Mouse (Mus musculus) cerebellum, postnatal 14 days (tissue): ENCODE measurements around the gene Iqgap2.

Experiments
- DNase-seq, 2 experiments: peaks; one replicate each; pipeline ENCODE4 v3.0.0; 2021; ENCODE audit warnings: mixed read lengths in 2 of 2

The Iqgap2 gene

DNA sequence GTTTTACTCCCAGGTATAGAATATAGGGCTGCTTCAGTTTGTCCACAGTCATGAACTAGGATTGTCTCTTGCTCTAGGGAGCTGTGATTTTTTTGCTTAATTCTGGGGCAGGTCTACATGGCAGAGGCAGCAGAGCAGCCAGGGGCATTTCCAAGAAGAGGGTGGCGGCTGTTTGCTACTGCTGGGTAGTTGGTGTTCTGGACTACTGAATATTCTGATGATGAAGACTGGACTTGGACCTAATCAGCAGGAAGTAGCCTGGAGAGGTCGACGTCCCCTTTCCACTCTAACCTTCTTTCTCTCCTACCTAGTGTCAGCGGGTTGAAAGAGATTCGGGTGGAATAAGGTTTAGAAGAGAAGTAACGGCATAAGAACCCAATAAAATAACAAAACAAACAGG is 9.7 kb downstream of the Iqgap2 start:
- DNase-seq: no peak

GRCm38 (mm10) chr13:95881427-95881826 is 10.3 kb downstream of the Iqgap2 start:
- DNase-seq: no peak

DNA sequence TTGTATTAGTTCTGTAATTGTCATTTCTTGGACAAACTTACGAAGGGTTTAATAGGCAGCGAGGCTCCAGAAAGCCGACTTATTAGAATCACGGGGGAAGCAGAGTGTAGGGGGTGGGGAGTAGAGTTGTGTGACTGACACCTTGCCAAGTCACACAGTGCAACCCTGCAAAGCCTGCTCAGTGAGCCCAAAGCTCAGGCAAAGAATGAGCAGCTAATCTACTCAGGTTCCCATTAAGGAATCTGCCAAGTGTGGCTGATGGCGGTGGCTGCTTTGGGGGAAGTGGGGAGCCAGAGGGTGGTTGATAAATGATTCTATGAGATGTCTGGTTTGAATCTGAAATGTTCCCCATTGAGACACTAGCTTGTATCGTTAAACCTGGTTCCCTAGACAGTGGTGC is 11.1 kb downstream of the Iqgap2 start:
- peak in 1 of 2 experiments; percentile 29 for DNase-seq

DNA sequence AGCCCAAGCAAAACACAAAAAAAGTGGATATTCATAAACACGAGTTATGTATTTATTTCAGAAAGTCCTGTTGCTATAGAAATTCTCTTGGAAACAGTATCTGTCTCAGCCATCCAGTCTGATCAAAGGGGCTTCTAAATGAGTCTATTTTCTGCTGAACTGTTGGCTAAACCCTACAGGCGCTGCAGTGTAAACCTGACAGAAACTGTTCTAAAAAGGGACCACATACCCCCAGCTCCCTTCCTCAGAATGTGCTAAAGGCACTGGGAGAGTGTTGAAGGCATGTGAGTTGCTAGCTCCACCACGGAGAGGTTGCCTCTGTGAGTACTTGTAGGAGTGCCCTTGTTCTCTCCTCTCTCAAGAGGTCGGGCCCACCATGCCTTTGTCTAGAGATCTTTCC is 19.7 kb downstream of the Iqgap2 start:
- DNase-seq: no peak

- no peak for DNase-seq
These were observed 21.1 kb downstream of the Iqgap2 start for GRCm38 (mm10) chr13:95870626-95871025.

DNA sequence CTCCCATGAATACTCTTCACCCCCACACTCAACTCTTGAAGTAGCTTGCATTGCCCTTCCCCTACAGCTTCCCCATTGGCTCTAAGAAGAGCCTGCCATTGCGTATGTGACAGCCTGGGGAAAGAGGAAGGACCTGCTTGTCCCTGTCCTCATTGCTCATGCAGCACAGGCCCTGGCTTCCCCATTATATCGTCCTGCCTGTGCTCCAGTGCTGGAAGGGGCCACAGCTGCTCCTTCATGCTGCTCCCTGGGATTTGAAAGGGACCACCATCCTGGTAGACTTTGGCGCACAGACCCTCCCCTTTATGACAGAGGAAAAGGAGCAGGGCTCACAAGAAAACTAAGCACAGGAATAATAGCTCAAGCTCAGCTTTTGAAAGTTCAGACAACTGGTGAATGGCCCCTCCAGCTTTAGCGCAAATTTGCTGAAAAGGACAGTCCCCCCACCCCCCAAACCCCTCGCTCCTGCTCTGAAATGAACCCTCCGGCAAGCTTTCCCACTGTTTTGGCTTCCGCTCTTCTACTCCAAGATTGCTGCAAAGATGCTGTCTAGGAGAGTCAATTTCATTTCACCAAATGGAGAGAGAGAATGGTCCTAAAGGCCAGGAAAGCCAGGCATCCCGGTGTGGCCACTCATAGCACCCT is 22.7 kb downstream of the Iqgap2 start:
- DNase-seq: no peak

GRCm38 (mm10) chr13:95862201-95862600 is 29.5 kb downstream of the Iqgap2 start:
- DNase-seq: no peak

DNA sequence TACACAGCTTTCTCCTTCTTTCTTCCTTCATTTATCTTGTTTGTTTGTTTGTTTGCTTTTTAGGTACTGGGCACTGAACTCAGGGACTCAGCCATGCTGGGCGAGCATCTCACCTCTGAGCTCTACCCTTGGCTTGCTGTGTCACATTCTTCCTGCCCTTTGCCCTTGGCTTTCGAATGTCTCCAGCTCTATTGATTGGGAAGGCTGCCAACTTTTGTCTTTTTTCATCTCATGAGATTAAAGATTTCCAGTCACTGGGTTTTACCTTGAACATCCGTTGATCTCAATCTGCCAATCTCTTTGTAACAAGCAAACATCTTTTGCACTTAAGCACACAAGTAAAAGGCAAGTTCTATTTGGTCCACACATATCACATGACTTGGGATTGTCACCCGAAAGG is 32.5 kb downstream of the Iqgap2 start:
- no peak for DNase-seq

GRCm38 (mm10) chr13:95858866-95859265 is 32.9 kb downstream of the Iqgap2 start:
- DNase-seq: no peak

- no peak for DNase-seq
These were observed 36.2 kb downstream of the Iqgap2 start for GRCm38 (mm10) chr13:95855537-95855936.

- DNase-seq: no peak
These were observed 40.1 kb downstream of the Iqgap2 start for GRCm38 (mm10) chr13:95851611-95852010.

DNA sequence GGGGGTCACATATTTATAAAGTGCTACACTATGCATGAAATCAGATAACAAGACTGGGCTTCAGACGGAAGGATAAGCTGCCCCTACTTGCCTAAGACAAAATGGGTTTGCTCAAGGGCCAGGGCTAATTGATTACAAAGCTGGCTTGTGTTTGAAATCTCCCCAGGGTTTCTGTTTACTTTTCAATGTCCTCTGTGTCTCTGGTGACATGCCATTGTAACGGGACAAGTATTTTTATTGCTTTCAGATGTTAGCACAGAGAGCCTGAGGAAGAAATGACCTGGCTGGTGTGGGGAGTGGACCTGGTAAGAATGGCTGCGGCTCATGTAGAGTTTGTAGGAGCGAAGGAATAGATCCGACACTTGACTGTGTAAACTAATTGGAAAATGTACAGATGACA is 41.3 kb downstream of the Iqgap2 start:
- no peak for DNase-seq

DNA sequence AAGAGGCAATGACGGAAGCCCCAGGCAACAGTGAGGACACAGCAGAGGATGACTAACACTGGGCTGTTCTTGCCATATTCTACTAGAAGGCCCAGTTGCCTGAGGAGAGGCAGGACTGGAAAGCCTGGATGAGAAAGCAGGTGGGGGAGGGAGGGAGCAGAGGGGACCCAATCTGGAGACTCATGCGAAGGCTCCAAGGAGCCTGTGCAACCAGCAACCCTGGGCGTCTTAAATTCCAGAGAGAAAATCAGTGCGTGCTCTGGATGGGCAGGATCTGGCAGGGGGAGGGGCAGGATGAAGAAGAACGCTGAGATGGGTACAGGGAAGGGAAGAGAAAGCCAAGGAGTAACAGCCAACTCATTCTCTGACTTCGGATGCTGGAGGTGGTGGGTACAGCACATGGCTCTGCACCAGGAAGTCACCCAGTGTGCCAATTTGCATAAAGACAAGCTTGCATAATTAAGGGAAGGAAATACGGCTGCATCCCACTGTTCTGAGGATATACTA is 42.2 kb downstream of the Iqgap2 start:
- peak; percentile 34 to 35 for DNase-seq

- no peak for DNase-seq
These were observed 45.4 kb downstream of the Iqgap2 start for GRCm38 (mm10) chr13:95846364-95846763.

- no peak for DNase-seq
These were observed 46.8 kb downstream of the Iqgap2 start for GRCm38 (mm10) chr13:95844950-95845349.

DNA sequence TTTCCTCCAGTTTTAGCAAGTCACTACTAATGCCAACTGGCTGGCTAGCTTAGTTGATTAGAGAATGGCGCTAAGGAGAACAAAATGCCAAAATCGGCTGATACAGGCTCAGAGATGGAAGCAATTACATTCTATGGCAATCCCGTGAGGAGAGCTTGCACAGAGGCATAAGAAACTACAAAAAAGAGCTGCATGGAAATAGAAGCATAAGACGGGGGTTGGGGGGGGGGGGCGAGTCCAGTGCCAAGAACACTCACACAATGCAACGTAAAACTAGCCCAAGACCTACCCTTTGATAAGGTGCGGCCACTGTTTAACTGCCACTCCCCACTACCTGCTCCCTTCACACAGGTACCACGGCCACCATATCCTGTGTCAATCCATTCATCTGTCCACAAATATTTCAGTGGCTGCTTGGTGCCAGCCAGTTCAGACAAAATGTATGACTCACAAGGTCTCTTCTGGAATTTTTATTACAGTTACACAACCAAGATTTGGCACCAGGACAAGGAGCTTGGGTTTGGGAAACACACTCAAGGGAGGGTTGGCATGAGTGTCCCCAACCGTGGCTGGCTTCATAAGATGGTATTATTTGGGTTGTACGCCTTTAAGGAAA is 48.2 kb downstream of the Iqgap2 start:
- no peak for DNase-seq

DNA sequence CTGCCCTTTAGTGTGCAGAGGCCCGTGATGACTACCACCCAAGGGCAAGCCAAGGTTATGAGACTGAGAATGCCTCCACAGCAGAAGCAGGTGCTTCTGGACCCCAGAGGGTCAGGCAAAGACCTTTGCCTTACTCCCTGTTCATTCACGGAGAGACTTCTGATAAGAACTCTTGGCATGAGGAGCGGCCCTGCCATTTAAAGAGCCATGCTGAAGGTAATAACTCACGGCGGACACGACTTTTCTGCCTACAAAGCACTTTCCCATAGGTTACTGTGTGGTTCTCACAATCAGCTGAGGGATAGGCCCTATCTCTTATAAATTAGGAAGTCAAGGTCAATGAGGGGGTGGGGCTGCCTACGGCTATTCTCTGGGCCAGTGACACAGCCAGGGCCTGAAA is 48.9 kb downstream of the Iqgap2 start:
- no peak for DNase-seq

DNA sequence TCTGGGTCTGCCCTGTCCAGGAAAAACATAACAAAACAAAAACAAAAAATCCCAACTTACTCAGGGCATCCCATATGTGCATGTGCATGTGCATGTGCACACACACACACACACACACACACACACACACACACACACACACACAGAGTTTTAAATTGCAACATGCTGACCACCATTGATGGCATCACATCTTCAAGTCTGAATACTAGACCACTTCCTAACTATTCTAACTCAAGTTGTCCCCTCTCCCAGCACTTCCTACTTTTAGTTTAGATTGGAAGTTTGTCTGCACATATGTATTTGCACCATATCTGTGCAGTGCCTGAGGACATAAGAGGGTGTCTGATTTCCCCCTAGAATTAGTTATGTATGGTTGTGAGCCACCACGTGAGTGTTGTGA is 49.8 kb downstream of the Iqgap2 start:
- no peak for DNase-seq

DNA sequence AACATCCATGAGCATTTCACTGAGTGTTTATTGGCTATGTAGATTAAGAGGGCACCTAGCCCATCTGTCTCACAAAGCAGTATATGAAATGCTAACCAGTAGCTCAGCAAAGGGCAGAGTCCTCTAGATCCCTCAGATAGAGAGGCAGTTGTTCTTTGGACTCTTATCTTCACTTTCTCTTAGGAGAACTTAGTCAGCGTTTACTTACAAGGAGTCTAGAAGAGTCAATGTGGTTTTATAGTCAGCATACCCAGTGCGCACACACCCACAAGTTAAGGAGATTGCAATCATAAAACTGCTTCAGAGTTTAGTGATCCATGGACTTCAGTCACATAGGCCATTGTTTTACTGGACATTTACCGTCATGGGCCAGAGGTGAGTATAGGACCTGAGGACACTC is 54.8 kb downstream of the Iqgap2 start:
- DNase-seq: no peak

- DNase-seq: no peak
These were observed 58.2 kb downstream of the Iqgap2 start for GRCm38 (mm10) chr13:95833473-95833872.

DNA sequence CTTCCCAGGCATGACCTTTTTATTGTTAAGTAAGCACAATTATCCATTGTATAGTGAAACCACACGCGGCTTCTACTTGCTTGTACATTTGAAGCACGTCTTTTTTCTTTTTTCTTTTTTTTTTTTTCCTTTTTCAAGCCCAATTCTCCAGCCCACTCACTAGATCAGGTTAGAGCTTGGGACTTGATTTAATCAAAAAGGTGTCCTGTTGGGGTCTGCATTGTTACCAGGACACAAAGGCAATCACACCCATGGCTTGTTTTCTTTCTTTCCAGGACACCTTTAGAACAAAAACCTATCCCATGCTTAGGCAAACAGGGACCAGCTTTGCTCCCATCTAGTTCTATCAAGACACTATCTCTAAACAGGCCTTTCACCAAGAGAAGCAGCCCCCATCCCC is 59.0 kb downstream of the Iqgap2 start:
- no peak for DNase-seq

GRCm38 (mm10) chr13:95831760-95832159 is 60.0 kb downstream of the Iqgap2 start:
- peak; percentile 39 to 59 for DNase-seq

DNA sequence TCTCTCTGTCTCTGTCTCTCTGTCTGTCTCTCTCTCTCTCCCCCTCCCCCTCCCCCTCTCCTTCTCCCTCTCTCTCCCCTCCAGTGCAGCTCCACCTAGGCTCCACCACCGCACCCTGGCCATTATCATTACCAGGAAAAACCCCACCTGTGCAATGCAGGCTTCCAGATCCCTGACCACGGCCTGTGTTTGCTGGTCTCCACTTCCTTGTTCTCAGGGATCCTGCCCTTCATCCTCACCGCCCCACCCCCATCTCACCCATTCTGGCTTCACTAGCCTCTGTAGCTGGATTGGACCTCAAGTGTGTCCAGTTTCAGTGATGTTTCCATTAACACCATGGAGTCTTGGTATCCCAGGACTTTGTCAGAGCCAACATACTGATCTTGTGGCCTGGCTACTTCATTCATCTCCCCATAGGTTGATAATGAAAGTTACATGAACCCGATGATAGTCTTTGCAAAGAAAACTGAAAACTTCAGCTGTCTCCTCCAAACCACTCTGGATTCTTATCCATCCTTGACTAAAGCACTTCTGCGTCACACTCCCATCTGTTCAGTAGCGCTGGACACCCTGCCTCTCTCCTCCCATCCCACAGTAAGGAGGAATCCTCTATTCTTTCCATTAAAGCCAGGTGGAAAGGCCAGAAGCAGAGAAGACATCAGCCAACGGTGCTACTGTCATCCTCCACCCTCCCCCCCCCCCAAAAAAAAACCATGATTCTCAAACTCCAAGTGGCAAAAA is 62.1 kb downstream of the Iqgap2 start:
- DNase-seq: no peak

- DNase-seq: no peak
These were observed 63.1 kb downstream of the Iqgap2 start for GRCm38 (mm10) chr13:95828616-95829015.
